Mouse (Mus musculus) CH12.LX (cell line): ENCODE measurements around the gene Nob1.

Source experiments
- CTCF ChIP-seq, 2 experiments: IDR thresholded peaks in 1 of 2; conservative IDR thresholded peaks in 1 of 2; 2 replicates each; pipeline ENCODE4 v1.5.1; 2011 to 2012; ENCODE audit warnings: low read depth in 2 of 2, low read length in 2 of 2, improper control_type of control experiment in 1 of 2, inconsistent platforms in 1 of 2, mild to moderate bottlenecking in 1 of 2, moderate library complexity in 1 of 2
- ELF1 ChIP-seq: IDR thresholded peaks from 2 replicates; pipeline ENCODE4 v1.6.1; 2014; ENCODE audit warnings: low read depth, mild to moderate bottlenecking, inconsistent platforms, low read length, improper control_type of control experiment
- EP300 ChIP-seq: IDR thresholded peaks from 2 replicates; pipeline ENCODE4 v1.6.1; 2011; ENCODE audit warnings: low read length, improper control_type of control experiment
- JUND ChIP-seq: conservative IDR thresholded peaks from 2 replicates; pipeline ENCODE4 v1.6.1; 2011; ENCODE audit warnings: low read depth, low read length, improper control_type of control experiment
- MAX ChIP-seq: IDR thresholded peaks from 2 replicates; pipeline ENCODE4 v1.6.1; 2011; ENCODE audit warnings: low read length, improper control_type of control experiment
- MXI1 ChIP-seq: IDR thresholded peaks from 2 replicates; pipeline ENCODE4 v1.6.1; 2011; ENCODE audit warnings: mild to moderate bottlenecking, low read depth, low read length, improper control_type of control experiment
- NELFE ChIP-seq: IDR thresholded peaks from 2 replicates; pipeline ENCODE4 v1.6.1; 2011; ENCODE audit warnings: low read depth, low read length, improper control_type of control experiment
- POLR2A ChIP-seq: IDR thresholded peaks from 2 replicates; pipeline ENCODE4 v1.6.1; 2011; ENCODE audit warnings: low read depth, mild to moderate bottlenecking, improper control_type of control experiment, low read length
- POLR2AphosphoS2 ChIP-seq: IDR thresholded peaks from 2 replicates; pipeline ENCODE4 v1.6.1; 2011; ENCODE audit warnings: low read depth, low read length, improper control_type of control experiment
- RCOR1 ChIP-seq: conservative IDR thresholded peaks from 2 replicates; pipeline ENCODE4 v1.6.1; 2012; ENCODE audit warnings: low read depth, mild to moderate bottlenecking, inconsistent platforms, low read length, improper control_type of control experiment
- SIN3A ChIP-seq: IDR thresholded peaks from 2 replicates; pipeline ENCODE4 v1.6.1; 2012; ENCODE audit warnings: low read length, improper control_type of control experiment, inconsistent platforms
- SMC3 ChIP-seq: IDR thresholded peaks from 2 replicates; pipeline ENCODE4 v1.6.1; 2011; ENCODE audit warnings: low read depth, low read length, improper control_type of control experiment
- USF1 ChIP-seq: IDR thresholded peaks from 2 replicates; pipeline ENCODE4 v1.6.1; 2014; ENCODE audit warnings: low read depth, mild to moderate bottlenecking, inconsistent platforms, low read length, improper control_type of control experiment
- USF2 ChIP-seq: conservative IDR thresholded peaks from 2 replicates; pipeline ENCODE4 v1.6.1; 2011; ENCODE audit warnings: low read depth, low read length, improper control_type of control experiment

GRCm38 (mm10) chr8:107465332-107465990 is 40.6 kb upstream of the Nob1 start:
- TF ChIP-seq ELF1 (no peak), NELFE (no peak), EP300 (no peak), CTCF (conservative IDR thresholded peaks at IDR 0.05 in 1 of 2, IDR thresholded peaks at IDR 0.05 in 1 of 2; ENCODE audit: low read depth in 2 of 2, low read length in 2 of 2) (no peak), POLR2A (no peak), JUND (no peak), MXI1 (no peak), RCOR1 (no peak), POLR2AphosphoS2 (no peak), MAX (no peak), SMC3 (no peak), SIN3A (no peak), USF1 (no peak), USF2 (no peak)
